Mouse (Mus musculus) stomach, embryonic 16.5 days (tissue): Measurements from ENCODE around the gene Sec24b. TPM values are rescaled to one million over a fixed set of nuclear protein-coding genes. Genes with fewer than 3 reads are reported as not detected.

Source experiments
- ATAC-seq: fragments of 200-750 bp; cut with Nextera tagmentation; 2 replicates; pipeline ENCODE4 v1.8.0; 2017; ENCODE audit warnings: moderate number of reproducible peaks, moderate TSS enrichment; ENCODE audit not compliant: insufficient read depth, low FRiP score
- H3K27ac ChIP-seq: fragments of 300-500 bp; sonication (generic); 2 replicates; pipeline ENCODE4 v1.5.1; 2014; ENCODE audit warnings: low read length
- H3K27me3 ChIP-seq: fragments of 300-500 bp; sonication (generic); 2 replicates; pipeline ENCODE4 v1.6.1; 2014; ENCODE audit warnings: low read length, control low read depth, mixed read lengths; ENCODE audit not compliant: control insufficient read depth, insufficient read depth
- H3K36me3 ChIP-seq: fragments of 300-500 bp; sonication (generic); 2 replicates; pipeline ENCODE4 v1.6.1; 2014; ENCODE audit warnings: low read length; ENCODE audit not compliant: control insufficient read depth, insufficient read depth
- H3K4me1 ChIP-seq: fragments of 300-500 bp; sonication (generic); 2 replicates; pipeline ENCODE4 v1.6.1; 2014; ENCODE audit warnings: low read length, control low read depth, mixed read lengths; ENCODE audit not compliant: control insufficient read depth, insufficient read depth
- H3K4me2 ChIP-seq: fragments of 300-500 bp; sonication (generic); 2 replicates; pipeline ENCODE4 v1.6.1; 2014; ENCODE audit warnings: low read depth, low read length, mixed read lengths
- H3K4me3 ChIP-seq: fragments of 300-500 bp; sonication (generic); replicated peaks from 2 replicates; pipeline ENCODE4 v1.5.1; 2014; ENCODE audit warnings: mild to moderate bottlenecking, low read length
- H3K9ac ChIP-seq: fragments of 300-500 bp; sonication (generic); 2 replicates; pipeline ENCODE4 v1.6.1; 2014; ENCODE audit warnings: low read length
- H3K9me3 ChIP-seq: fragments of 300-500 bp; sonication (generic); replicated peaks from 2 replicates; pipeline ENCODE4 v1.6.1; 2016; ENCODE audit warnings: low read length, control low read depth; ENCODE audit not compliant: control insufficient read depth
- WGBS: fragments of 180-500 bp; shearing (Covaris S2); extraction: QIAGEN DNeasy Blood & Tissue Kit; methylation state at CpG from one replicate; pipeline ENCODE4 v1.1.7; 2014; 5-methylcytosine and 5-hydroxymethylcytosine counted together
- polyA plus RNA-seq: library from polyadenylated mRNA; unstranded; fragments of >200 nt; fragmentation: Nextera tagmentation; extraction: Ambion mirVana; gene quantifications from 2 replicates; pipeline ENCODE4 v1.2.1, GENCODE M21; 2015

Sec24b gene
- 28.2 and 29.7 TPM in 2 replicates for polyA plus RNA-seq

GRCm38 (mm10) chr3:130061281-130061680 is at the start of gene Sec24b:
TSS of gene Sec24b (minus strand) at chr3:130061553.
- no peak for ATAC-seq
- Histone ChIP-seq H3K27me3 (no peaks in the 10 kb centered on the region), H3K36me3 (no peaks in the 10 kb centered on the region), H3K4me3 (peak within 1 kb of the TSS; percentile 88), H3K27ac (peak within 1 kb of the TSS; percentile 98), H3K4me2 (peak within 1 kb of the TSS; percentile 94), H3K9ac (peak within 1 kb of the TSS; percentile 100), H3K9me3 (no peaks in the 10 kb centered on the region), H3K4me1 (peaks cover 26% of the 10 kb centered on the region)
- 10% methylated on average over 12 of the region's 12 CpGs for WGBS

- H3K27me3 ChIP-seq = no peaks in the 10 kb centered on the region
- H3K27ac ChIP-seq = no peak overlapping the region
- no peak overlapping the region for H3K9ac ChIP-seq
- H3K4me1 ChIP-seq = no peaks in the 10 kb centered on the region
- ATAC-seq = no peak
- no peaks in the 10 kb centered on the region for H3K9me3 ChIP-seq
- no peak overlapping the region for H3K4me2 ChIP-seq
- H3K4me3 ChIP-seq = no peak overlapping the region
- WGBS = 63% methylated on average over 9 of the region's 9 CpGs
- H3K36me3 ChIP-seq = no peaks in the 10 kb centered on the region
Measured at GRCm38 (mm10) chr3:130104471-130104870, 43.1 kb upstream of the Sec24b start.

- no peaks in the 10 kb centered on the region for H3K9me3 ChIP-seq
- 73% methylated on average over 8 of the region's 8 CpGs for WGBS
Measured at GRCm38 (mm10) chr3:130103486-130103885, 42.1 kb upstream of the Sec24b start.

GRCm38 (mm10) chr3:130095160-130095781 is 33.9 kb upstream of the Sec24b start:
- H3K4me3 ChIP-seq = no peak overlapping the region
- H3K9ac ChIP-seq = no peak overlapping the region
- H3K4me1 ChIP-seq = no peaks in the 10 kb centered on the region
- H3K9me3 ChIP-seq = no peaks in the 10 kb centered on the region
- no peaks in the 10 kb centered on the region for H3K36me3 ChIP-seq
- H3K27ac ChIP-seq = no peak overlapping the region
- H3K4me2 ChIP-seq = no peak overlapping the region
- no peaks in the 10 kb centered on the region for H3K27me3 ChIP-seq
- ATAC-seq = no peak
- 34% methylated on average over 5 of the region's 5 CpGs for WGBS

More at GRCm38 (mm10) chr3:130103486-130103885, 42.1 kb upstream of the Sec24b start:
- Histone ChIP-seq H3K36me3 (no peaks in the 10 kb centered on the region), H3K27ac (no peak overlapping the region), H3K9ac (no peak overlapping the region), H3K4me3 (no peak overlapping the region), H3K4me1 (no peaks in the 10 kb centered on the region), H3K27me3 (no peaks in the 10 kb centered on the region), H3K4me2 (no peak overlapping the region)
- no peak for ATAC-seq

- H3K9me3 ChIP-seq = no peaks in the 10 kb centered on the region
- H3K4me1 ChIP-seq = no peaks in the 10 kb centered on the region
- ATAC-seq = no peak
- 75% methylated on average over 5 of the region's 5 CpGs for WGBS
- H3K27me3 ChIP-seq = no peaks in the 10 kb centered on the region
- H3K4me3 ChIP-seq = no peak overlapping the region
- H3K4me2 ChIP-seq = no peak overlapping the region
- no peaks in the 10 kb centered on the region for H3K36me3 ChIP-seq
- no peak overlapping the region for H3K27ac ChIP-seq
- H3K9ac ChIP-seq = no peak overlapping the region
Measured at GRCm38 (mm10) chr3:130094125-130094704, 32.9 kb upstream of the Sec24b start.

- no peak overlapping the region for H3K9ac ChIP-seq
- H3K27me3 ChIP-seq = no peaks in the 10 kb centered on the region
- ATAC-seq = no peak
- no peaks in the 10 kb centered on the region for H3K4me1 ChIP-seq
- WGBS = 73% methylated on average over 9 of the region's 9 CpGs
- H3K9me3 ChIP-seq = no peaks in the 10 kb centered on the region
- H3K27ac ChIP-seq = no peak overlapping the region
- no peak overlapping the region for H3K4me2 ChIP-seq
- no peaks in the 10 kb centered on the region for H3K36me3 ChIP-seq
- no peak overlapping the region for H3K4me3 ChIP-seq
Measured at GRCm38 (mm10) chr3:130090460-130090859, 29.1 kb upstream of the Sec24b start.

GRCm38 (mm10) chr3:130088654-130089053 is 27.3 kb upstream of the Sec24b start:
- 90% methylated on average over 9 of the region's 9 CpGs for WGBS
- Histone ChIP-seq H3K9ac (no peak overlapping the region), H3K9me3 (no peaks in the 10 kb centered on the region), H3K27me3 (no peaks in the 10 kb centered on the region), H3K4me3 (no peak overlapping the region), H3K4me2 (no peak overlapping the region), H3K36me3 (no peaks in the 10 kb centered on the region), H3K4me1 (no peaks in the 10 kb centered on the region), H3K27ac (no peak overlapping the region)
- no peak for ATAC-seq

GRCm38 (mm10) chr3:130087466-130087865 is 26.1 kb upstream of the Sec24b start:
- H3K4me2 ChIP-seq = no peak overlapping the region

GRCm38 (mm10) chr3:130086372-130087080 is 25.2 kb upstream of the Sec24b start:
- Histone ChIP-seq H3K4me1 (no peaks in the 10 kb centered on the region), H3K4me3 (no peak overlapping the region), H3K36me3 (no peaks in the 10 kb centered on the region), H3K4me2 (no peak overlapping the region), H3K9me3 (no peaks in the 10 kb centered on the region), H3K27me3 (no peaks in the 10 kb centered on the region), H3K9ac (no peak overlapping the region), H3K27ac (no peak overlapping the region)
- 68% methylated on average over 13 of the region's 13 CpGs for WGBS
- no peak for ATAC-seq

More at GRCm38 (mm10) chr3:130087466-130087865, 26.1 kb upstream of the Sec24b start:
- Histone ChIP-seq H3K27ac (no peak overlapping the region), H3K4me3 (no peak overlapping the region), H3K9ac (no peak overlapping the region), H3K4me1 (no peaks in the 10 kb centered on the region), H3K36me3 (no peaks in the 10 kb centered on the region), H3K9me3 (no peaks in the 10 kb centered on the region), H3K27me3 (no peaks in the 10 kb centered on the region)
- 86% methylated on average over 9 of the region's 9 CpGs for WGBS
- ATAC-seq = no peak
